Mouse (Mus musculus) ES-Bruce4 (cell line): ENCODE results near the gene Cyp27b1.

Experiments
- CTCF ChIP-seq: IDR thresholded peaks from one replicate; pipeline ENCODE4 v1.8.1; 2011; ENCODE audit warnings: low read depth, low read length
- EP300 ChIP-seq: IDR thresholded peaks from 2 replicates; pipeline ENCODE4 v1.6.1; 2011; ENCODE audit warnings: low read depth, low read length; ENCODE audit not compliant: insufficient read depth
- POLR2A ChIP-seq: IDR thresholded peaks from one replicate; pipeline ENCODE4 v1.8.1; 2011; ENCODE audit warnings: low read length; ENCODE audit not compliant: insufficient read depth

DNA sequence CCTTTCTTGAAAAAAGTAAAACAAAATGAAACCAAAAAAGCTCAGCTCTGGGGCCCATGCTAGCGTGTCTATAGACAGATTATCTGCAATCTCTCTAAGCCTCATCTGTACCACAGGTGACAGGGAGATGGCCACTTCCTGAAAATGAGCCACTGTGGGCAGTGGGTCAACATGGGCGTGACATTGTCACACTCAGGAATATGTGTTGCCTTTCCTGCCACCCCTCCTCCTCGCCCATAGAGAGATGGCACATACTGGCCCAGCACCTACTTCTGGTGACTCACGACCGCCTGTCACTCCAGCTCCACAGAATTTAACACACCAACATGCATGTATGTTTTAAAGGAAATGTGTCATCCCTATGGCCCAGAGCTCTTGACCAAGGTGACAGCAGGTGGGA, 45.3 kb upstream of the Cyp27b1 start:
- TF ChIP-seq POLR2A, result no peak
- TF ChIP-seq CTCF, result no peak
- TF ChIP-seq EP300, result no peak
